Mouse (Mus musculus) frontal cortex, postnatal 10 days (tissue): ENCODE measurements around the gene Tsga13.
A peak's percentile ranks its signal among the peaks of the same experiment; 100 is the strongest.

Source experiments
- DNase-seq, 2 experiments: peaks; one replicate each; pipeline ENCODE4 v3.0.0; 2022; ENCODE audit warnings: low spot score in 2 of 2, mixed read lengths in 1 of 2

Gene Tsga13

DNA sequence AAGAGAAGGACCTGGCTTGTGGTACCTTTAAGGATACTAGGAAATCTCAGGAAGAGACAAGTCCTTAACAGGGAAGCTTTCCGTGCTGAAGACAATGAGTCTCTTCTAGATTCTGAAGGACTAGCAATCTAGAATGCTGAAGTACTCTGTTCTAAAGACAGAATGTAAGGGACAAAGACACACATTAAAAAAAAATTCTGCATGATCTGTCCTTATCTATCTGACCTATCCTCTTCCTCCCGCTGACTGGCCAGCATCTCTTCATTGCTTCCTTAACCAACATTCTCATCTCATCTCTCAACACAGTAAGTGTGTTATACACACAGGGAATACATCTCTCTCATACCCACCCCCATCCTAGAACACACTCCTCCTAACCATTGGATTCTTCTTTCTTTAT lies at the start of gene Tsga13:
Gene Tsga13 (minus strand): TSS at position 101 of the 400 bp plus-strand sequence.
- no peak for DNase-seq

DNA sequence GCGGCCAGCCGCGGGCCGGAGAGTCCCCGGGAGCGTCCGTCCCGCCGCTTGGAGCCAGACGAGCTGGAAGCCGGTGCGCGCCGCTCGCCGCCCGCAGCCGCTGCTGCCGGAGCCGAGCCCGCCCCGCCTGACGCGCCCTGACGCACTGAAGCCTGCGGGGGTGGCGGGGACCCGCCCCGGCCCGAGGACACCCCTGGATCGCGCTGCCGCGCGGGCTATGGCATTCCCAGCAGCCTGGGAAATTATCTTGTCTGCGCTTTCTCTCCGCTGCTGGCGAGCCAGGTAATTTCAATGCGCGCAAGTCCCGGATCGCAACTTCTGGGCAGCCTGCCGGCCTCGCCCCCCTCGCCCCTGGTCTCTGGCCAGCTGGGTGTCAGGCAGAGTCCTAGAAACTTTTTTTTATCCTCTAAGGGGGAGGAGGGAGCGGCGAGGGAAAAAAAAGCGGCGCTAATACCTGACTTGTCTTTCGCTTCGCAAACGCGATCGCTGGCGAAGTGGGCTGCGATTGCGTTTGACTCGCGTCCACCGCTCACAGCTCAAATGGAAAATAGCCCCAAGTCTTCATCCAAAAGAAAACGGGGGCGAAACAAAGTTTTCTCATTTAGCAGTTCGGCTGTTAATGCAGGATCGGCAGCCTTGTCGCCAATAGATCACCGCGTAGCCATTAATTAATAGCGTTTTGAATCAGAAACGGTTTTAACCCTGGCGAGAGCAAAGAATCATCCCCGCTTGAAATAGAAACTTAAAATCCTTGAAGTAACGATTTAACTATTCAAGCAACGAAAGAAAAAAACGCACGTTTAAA lies 43.6 kb upstream of the Tsga13 start, which contains the start of gene Klf14:
Gene Klf14 (minus strand): TSS at position 343 of the 805 bp plus-strand sequence.
- DNase-seq = peak in 1 of 2 experiments; percentile 11

DNA sequence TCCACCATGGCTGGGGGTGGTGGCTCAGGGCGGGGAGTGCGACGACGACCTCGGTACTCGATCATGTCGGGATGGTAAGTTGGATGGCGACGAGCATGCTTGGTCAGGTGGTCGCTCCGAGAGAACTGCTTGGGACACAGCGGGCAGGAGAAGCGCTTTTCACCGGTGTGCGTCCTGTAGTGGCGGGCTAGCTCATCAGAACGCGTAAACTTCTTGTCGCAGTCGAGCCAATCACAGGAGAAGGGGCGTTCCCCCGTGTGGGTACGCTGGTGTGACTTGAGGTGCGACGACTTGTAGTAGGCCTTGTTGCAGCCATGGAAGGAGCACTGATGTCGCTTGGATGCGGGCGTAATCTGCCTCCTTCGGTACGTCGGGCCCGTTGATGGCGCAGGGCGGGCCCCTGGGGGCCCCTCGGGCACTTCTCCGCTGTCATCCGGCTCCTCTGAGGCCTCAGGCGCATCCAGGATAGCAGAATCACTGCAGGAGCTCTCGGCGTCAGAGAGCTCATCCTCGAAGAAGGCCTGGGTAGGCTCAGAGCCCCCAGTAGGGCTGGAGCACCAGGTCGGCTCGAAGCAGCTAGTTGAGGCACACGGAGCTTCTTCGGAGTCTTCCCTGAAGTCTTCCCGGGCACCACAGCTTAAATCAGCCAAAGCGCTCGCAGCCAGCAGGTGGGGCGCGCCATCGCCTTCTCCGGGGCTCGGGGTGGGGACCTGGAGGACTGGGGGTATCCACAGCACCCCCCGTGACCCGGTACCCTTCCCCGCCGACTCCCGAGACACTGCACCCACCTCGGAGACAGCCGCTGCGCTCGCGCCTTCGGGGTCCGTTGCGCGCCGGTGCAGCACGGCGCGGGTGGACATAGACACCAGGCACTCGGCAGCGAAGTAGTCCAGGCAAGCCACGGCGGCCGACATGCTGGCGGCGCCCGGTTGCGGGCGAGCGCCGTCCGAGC lies 42.7 kb upstream of the Tsga13 start:
- DNase-seq = peak in 1 of 2 experiments; percentile 16

DNA sequence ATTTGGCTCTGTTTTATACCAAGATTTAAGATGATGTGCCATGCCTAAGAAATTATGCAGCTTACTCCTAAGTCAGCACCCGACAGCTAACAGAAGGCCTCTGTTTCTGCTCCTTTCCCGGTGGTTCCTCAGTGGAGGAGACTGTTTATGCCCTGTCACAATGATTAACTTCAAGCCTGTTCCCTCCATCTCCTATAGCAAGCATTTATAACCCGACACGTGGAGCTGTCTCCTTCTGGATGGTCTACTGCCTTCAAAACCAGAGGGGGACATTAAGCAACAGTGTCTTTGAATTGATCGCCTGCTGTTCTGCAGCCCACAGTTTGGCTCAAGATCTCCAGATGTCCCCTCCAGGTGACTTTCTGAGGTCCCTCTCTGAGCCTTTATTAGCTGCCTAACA lies 23.9 kb upstream of the Tsga13 start:
- no peak for DNase-seq

DNA sequence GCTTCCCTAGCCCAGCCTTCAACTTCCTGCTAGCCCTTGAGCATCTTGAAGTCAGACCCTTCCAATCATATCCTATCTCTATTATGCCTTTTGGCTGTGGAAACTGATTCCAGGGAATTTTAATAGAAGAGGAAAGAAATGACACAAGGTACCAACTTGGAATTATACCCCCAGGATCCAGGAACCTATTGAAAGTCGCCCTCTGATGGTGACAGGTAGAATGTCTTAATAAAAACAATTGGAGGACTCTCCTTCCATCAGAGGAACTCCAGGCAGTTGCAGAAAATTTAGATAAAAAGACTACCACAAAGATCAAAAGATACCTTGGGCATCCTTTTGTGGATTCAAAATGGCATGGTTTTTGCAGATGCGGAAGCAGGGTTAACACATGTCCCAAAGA lies 7.4 kb upstream of the Tsga13 start:
- DNase-seq = no peak

DNA sequence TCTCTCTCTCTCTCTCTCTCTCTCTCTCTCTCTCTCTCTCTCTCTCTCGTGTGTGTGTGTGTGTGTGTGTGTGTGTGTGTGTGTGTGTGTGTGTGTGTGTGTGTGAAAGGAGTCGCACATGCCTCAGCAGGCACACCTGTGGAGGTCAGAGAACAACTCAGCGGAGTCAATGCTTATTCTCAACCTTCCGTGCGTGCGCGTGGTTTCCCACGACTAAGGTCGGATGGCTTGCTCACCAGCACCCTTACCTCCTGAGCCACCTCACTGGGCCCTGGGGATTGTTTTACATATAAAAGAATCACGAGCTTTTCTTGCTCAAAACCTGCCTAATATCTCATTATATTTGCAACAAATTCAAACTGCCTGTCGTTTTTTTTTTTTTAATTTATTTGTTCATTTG lies 6.5 kb upstream of the Tsga13 start:
- no peak for DNase-seq

DNA sequence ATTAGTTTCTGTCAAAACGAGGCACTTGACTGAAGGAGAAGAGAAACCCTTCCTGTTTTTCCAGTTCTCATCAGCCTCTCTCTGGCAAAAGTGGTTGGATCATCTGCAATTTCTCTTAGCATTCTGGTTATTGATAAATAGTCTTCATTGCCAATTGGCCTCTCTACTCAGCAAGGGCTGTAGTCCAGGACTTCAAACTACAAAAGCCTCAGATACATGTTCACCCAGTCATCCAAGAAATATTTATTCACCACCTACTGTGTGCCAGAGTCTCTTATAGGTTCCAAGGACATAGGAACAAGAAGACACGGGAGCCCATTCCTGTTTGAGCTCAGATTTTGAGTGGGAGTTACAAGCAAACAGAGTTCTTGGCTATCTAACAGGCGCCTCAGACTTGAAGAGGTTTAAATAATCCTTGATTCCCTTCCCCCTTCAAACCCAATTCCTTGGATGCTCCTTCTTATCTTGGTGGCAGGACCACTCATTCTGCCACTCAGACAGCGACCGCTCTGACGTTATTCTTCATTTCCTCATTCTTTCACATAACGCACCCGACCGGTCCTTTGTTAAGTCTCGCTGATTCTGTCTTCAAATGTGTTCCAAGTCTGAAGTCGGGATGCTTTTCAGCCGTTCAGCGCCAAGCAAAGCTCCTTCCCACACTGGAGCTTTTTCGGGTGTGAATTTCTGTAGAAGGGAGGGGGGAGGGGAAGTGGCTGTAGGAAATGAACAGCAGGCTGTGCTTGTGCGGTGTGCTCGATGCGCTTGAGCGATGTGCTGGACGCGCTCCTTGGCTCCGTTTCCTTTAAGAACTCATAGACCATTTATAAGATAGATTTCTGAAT lies 5.7 kb upstream of the Tsga13 start:
- peak; percentile 17 to 23 for DNase-seq

DNA sequence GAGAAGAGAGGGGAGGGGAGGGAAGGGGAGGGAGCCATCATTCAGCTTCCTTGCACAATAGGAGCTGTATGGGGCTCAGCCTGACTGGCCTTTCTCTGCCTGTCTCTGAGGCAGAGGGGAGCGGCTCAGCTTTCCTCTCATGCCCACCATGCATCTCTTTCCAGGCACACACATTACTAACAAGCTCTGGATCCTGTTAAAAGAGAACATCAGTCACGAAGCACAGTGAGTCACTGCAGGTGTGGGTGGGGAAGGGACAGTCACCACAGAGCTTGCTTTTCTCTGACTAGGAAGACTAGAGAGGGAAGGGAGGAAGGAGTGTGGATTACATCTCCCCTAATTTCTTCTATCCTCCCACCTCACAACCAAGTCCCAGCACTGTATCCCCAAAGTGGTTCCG lies 7.4 kb downstream of the Tsga13 start:
- peak; percentile 9 to 28 for DNase-seq

DNA sequence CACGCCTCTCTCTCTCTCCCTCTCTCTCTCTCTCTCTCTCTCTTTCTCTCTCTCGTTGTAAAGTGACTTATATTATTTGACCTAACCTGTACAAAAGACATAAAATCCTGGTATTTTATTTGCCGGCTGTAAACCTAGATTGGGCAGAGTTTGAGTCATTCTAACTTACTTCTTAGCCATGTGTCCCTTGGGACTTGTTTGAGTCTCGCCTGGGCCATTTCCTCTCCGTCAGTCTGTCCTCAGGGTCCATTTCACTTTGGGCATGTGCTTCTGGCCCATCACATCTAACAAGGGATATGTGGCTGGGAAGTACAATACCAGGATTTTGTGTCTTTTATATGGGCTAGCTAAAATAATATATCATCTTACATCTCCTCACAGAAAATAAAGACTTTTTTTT lies 10.5 kb downstream of the Tsga13 start:
- DNase-seq = no peak

DNA sequence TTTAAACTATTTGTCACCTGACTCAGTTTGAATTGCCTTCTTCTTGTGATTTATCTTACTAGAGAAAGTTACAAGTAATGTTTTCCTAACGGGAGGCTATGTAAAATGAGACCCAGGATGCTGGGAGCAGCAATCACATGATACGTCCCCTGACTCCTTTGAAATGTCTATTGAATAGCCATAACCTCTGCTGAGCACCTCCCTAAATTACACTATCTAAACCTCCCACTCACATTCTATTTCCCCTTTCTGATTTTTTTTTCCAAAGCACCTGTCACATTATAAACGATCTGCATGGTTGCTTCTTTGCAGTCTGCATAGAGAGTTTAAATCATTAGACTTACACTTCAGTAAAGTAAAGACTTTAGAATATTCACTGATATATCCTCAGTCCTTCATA lies 11.3 kb downstream of the Tsga13 start:
- no peak for DNase-seq

DNA sequence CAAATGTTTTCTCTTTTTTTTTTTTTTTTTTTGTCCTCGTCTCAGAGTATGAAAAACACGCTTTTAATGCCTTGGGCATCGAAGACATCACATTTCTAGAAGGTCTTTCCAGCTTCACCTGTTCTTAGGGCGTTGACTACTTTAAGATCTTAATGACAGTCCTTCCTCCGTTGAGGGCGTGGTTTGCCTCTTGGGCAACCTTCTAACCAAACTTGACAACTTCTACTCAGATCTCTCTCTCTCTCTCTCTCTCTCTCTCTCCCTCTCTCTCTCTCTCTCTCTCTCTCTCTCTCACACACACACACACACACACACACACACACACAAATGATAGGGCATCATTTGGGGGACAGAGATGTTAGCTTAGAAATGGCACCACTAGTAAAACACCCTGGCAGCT lies 17.9 kb downstream of the Tsga13 start:
- DNase-seq = no peak

DNA sequence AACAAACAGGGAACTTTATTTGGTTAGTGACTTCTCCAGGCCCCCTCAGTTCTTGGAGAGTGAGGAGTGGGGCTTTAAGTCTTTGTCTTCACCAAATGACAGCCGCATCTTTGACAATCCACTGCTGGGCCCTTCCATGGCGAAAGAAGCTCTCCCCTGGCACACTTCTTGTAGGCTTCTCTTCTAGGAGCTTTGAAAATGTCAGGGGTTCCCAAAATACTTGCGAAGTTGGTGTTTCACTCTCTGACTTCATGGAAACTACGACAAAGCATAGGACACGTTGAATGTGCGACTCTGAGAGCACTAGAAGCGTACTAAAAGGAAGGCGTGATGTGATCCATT lies 18.4 kb downstream of the Tsga13 start:
- DNase-seq = no peak

DNA sequence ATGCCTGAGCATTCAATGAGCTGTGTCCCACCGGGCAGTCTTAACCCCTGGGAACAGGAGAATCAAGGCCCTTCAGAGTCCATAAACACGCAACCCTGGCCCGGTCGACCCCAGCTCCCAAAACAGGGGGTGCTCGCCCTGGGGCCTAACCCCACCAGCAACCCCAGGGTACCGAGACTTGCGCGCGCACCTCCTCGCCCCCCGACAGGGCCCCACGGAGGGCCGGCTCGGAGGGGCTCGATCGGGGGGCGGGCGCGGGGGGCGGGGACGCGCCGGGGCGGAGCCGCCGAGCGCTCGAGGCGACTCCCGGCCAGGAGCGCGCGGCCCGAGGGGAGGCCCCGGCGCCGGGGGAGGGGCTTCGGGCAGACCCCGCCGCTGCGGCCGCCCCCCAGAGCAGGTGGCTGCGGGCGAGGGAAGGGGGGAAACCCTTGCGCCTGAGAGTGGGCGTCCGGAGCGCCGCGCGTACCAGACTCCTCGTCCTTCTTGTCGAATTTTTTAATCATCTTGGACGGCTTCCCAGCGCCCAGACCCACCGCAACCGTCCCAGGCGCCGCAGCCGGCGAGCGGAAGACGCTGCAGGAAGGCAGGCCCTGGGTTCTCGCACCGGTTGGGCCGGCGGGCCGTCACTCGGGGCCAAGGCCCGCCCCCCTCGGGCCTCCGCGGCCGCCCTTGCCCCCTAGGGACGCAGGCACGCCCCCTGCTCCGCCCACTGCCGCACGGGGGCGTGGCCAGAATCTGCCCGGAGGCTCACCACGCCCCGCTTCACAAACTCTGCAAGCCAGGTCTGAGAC lies 19.0 kb downstream of the Tsga13 start, which contains the start of gene Copg2:
Gene Copg2 (minus strand): TSS at position 600 of the 791 bp plus-strand sequence.
- DNase-seq = peak; percentile 90 to 94

DNA sequence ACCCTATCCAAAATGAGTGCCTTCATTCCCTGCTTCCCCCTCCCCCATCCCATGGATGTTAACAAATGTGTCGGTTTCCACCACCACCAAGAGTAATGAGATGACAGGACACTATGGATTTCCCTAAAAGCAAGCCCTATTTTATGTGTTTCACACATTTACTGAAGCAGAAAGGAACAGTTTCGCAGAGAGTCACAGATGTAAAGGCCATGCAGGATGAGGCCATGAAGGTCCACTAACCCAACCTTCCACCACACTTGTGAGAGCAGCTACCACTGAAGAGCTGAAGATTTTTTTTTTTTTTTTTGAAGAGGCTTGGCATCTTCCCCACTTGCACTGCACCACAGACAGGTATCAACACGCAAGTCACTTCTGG lies 19.6 kb downstream of the Tsga13 start:
- DNase-seq = peak in 1 of 2 experiments; percentile 8

DNA sequence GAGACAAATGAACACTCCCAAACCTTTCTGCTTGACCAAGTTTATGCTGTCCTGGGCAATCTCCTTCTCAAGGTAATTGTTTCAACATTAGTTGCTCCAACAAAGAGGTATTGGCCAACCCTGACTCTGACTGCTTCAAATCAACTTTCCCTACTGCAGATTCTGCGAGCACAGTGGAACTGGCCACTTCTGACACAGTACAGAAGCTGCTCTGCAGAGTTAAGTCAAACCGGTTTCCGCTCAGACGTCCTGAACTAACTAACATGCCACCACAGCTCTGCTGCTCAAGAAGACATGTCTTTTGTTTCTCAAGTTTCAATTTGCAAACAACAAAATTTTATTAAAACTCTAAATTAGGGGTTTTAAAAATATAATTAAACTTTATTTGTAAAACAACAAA lies 22.3 kb downstream of the Tsga13 start:
- DNase-seq = no peak

DNA sequence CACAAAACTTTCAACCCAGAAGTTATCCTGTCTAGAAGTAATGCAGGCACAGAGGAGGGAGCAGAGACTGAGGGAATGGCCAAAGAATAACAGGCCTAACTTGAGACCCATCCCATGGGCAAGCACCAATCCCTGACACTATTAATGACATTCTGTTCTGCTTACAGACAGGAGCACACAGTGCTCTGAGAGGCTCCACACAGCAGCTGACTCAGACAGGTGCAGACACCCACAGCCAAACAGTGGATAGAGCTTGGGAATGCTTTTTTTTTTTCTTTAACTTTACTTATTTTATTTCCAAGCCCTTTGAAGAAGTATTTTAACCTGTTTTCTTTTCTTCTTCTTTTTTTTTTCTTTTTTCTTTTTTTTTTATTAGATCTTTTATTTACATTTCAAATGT lies 23.6 kb downstream of the Tsga13 start:
- DNase-seq = no peak

DNA sequence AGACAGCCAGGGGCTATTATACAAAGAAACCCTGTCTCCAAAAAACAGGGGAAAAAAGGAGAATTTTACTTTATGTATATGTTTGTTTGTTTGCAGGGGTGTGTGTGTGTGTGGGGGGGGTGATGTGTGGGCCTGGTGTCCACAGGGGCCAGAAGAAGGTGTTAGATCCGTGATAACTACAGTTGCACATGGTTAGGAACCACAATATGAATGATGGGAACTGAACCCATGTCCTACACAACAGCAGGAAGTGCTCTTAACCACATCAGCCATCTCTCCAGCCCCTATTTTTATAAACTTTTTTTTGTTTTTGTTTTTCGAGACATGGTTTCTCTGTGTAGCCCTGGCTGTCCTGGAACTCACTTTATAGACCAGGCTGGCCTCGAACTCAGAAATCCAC lies 30.5 kb downstream of the Tsga13 start:
- DNase-seq = no peak

DNA sequence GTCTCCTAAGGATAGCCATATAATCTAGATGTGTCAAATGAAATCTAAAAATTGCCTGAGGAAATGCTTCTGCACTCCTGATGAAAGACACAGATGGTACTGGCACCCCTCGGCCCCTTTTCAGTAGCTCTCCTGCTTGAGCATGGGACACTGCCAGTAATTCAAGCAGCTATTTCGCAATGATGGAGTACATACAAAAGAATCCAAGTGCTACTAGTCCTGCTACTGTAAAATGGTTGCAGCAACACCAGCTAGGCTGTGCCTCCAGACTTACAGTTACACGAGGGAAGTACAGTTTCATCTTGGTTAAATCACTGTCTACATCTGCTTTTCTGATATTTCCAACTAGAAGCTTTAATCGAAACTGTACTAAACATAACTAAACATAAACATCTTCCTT lies 31.9 kb downstream of the Tsga13 start:
- no peak for DNase-seq

DNA sequence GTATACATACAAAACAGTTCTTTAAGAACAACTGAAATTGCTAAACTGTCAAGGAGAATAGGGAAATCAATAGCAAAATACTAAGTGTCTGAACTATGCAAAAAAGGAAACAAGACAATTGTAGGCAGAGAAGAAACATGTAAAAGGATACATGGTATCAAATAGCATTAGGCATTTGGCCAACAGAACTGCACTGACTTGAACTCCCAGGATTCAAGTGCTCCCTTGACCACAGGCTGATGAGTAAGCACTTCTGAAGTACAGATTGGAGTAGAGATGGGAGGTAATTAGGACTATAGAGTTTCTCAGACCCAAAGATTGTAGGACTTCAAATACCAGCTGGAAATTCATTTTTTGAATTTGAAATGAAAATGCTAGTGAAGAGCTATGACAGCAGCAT lies 38.7 kb downstream of the Tsga13 start:
- no peak for DNase-seq

DNA sequence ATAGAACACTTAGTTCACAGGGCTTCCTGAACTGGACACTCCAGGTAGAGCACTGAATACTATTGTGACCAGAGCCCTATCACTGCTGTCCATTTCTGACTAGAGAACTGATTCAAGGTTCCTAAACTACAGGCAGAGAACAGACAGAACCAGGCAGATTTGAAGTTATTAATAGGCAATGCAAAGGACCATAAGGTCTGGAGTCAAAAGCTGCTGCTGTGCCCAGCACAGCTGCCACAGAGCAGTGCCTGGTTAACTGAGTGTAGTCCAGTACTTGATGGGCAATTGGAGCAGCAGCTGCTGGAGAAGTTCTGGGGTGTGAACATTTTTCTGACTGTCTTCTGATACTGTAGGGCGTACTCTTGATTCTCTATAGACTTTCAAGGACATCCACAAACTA lies 48.9 kb downstream of the Tsga13 start:
- no peak for DNase-seq
